Mouse (Mus musculus) granulocyte monocyte progenitor cell, adult 5-6 weeks (primary cell): ENCODE results near the gene Dock6. TPM values are rescaled to one million over a fixed set of nuclear protein-coding genes. Genes with fewer than 3 reads are reported as not detected.
A peak's percentile ranks its signal among the peaks of the same experiment; 100 is the strongest.
"Not testable (repeated sequence)": the region's sequence is repeated elsewhere in the genome, so short reads cannot be mapped to it uniquely, and the experiment has no call there.

Experiments used
- ATAC-seq: replicated peaks from 2 replicates; pipeline ENCODE4 v1.8.0; 2016; ENCODE audit warnings: mild to moderate bottlenecking, moderate TSS enrichment, inconsistent platforms; ENCODE audit not compliant: poor library complexity, severe bottlenecking
- total RNA-seq, 2 experiments: library from RNA; stranded (forward) in 1 of 2; stranded (reverse) in 1 of 2; fragments of 200-712, 200-1000 nt in 1 of 2; fragments of >200 nt in 1 of 2; fragmentation: Nextera tagmentation in 1 of 2; gene quantifications; 2 replicates each; pipeline ENCODE4 v1.2.3; 2014 to 2017

The Dock6 gene
- total RNA-seq, 2 experiments from 2014 or later: 4.2 to 5.6 TPM

DNA sequence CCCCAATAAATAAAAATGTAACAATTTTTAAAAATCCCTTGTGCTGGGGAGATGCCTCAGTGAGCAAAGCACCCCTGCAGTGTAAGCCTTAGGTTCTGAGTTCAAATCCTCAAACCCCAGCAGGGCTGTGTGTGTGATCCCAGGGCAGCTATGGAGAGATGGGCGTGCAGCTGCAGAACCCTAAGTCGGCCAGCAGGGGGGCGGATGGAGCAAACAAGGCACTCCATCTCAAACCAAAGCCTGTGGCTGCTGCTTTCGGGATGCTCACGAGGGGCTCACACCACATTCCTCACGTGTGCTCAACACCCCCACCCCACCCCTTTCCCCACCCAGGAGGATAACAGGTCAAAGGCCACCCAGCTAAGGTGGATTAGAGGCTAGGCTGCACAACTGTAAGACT is 65.5 kb downstream of the Dock6 start:
- peak; percentile 87 for ATAC-seq

- ATAC-seq: not testable (repeated sequence)
These were observed 66.1 kb downstream of the Dock6 start for GRCm38 (mm10) chr9:21786309-21786708.

GRCm38 (mm10) chr9:21784517-21785307 is 67.7 kb downstream of the Dock6 start:
- ATAC-seq: no peak

DNA sequence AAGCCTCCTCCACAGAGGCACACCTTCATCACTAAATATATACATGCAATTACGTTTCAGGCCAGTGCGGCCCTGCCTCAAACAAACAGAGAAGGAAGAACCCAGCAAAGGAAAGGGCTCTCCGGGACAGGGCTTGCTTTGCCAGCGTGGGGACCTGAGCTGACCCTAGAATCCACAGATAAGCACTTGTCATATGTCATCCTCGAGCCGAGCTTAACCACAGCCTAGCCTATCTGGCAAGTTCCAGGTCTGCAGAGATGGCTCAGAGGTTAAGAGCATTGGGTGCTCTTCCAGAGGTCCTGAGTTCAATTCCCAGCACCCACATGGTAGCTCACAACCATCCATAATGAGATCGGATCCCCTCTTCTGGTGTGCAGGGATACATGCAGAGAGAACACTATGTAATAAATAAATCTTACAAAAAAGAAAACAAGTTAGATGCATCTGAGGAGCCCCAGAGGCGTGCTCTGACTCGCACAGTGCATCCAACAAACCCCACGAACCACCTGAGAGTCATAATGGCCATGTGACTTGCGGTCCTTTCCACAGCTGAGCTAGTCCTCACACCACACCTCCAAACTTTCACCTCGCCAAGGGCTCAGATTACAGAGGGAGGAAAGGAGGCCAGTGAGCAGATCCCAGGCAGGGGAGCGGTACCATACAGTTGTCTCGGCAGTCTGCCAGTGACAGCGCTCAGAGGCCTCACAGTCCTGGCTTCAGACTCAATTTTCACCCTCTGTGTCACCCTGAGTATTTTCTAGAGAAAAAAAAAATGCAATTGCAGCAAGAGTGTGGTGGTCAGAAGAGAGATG is 70.6 kb downstream of the Dock6 start:
- ATAC-seq: no peak

DNA sequence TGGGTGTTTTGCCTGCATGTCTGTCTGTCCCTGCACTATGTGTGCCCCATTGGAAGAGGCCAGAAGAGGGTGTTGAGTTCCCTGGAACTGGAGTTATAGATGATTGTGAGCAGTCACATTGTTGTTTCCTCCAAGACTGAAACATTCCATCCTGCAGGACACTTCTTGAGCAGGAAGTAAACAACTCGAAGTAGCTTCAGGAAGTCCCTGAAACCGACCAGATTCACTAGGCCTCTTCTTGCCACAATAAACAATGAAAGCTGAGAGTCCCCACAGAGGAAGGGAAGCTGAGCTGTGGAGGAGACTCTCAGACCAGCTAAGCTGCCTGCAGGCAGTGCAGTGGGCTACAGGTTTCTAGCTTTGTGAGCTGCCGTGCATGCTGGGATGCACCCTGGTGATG is 74.7 kb downstream of the Dock6 start:
- no peak for ATAC-seq

DNA sequence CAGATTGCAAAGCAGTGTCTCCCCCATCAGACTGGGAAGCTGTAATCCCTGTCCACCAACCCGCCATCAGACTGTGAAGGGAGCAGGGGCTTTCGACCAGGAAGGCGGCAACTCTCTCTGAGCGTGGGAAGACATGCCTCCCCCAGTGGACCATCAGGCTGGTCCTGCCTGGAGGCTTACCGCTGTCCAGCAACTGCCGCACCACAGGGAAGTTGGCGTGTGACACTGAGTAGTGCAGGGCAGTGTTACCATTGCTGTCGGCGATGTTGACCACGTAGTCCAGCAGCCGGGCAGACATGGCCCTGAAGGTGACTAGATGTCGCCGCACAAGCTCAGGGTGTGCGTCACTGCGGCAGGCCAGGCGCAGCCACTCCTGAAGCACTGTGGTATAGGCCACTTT is 78.1 kb downstream of the Dock6 start:
- no peak for ATAC-seq

DNA sequence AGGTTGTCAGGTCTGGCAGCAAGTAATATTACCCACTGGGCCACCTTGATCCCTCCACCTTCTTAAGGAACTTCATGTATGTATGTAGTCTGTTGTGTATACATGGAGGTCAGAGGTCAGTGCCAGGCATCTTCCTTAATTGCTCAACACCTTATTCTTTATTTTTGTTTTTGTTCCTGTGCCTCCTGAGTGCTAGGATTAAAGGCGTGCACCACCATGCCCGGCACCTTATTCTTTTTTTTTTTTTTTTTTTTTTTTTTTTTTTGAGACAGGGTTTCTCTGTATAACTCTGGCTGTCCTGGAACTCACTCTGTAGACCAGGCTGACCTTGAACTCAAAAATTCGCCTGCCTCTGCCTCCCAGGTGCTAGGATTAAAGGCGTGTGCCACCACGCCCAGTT is 79.0 kb downstream of the Dock6 start:
- ATAC-seq: not testable (repeated sequence)

GRCm38 (mm10) chr9:21769558-21770183 is 82.8 kb downstream of the Dock6 start:
- ATAC-seq: no peak

DNA sequence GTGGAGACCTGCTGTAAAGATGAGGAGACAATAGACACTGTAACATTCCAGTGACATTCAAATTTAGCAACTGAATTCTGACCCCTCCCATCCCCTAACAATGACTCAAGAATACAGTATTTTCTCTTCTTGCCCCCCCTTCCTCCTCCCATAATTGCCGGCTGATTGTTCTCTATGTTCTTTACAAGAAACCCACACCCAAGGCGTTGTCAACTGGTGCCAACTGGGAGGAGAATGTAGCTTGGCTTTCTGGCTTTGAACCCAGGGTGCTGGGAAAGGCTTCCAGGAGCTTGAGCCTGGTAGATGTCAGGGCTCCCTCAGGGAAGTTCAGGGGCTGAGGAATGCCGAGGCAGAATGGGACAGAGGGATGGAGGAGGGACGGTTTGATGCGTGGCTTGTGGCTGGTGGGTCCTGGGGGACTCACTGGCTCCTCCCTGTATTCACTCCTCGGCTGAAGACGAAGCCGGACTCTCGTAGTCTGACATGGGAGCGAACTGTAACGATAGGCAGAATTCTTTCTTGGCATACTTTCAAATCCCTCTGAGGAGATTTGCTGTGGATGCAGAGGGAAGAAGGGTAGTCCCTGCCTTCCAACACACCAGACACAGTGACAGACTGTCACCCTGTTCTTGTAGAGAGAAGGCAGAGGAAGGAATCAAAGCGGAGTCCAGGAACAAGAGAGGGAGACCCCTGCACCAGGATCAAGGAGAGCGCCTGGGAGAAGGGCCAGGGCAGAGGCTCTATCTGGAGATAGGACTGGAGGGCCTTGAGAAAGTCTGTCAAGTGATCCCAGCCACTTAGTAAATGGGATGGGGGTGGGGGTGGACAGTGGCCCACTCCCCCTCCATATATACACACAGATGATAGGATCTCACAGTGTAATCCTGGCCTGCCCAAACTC is 83.7 kb downstream of the Dock6 start:
- ATAC-seq: no peak

- no peak for ATAC-seq
These were observed 84.5 kb downstream of the Dock6 start for GRCm38 (mm10) chr9:21767896-21768295.

GRCm38 (mm10) chr9:21764084-21764999 is 88.1 kb downstream of the Dock6 start:
- ATAC-seq: peak; percentile 41

GRCm38 (mm10) chr9:21762135-21762534 is 90.3 kb downstream of the Dock6 start:
- ATAC-seq: no peak; the same call in 1 of the 2 replicates

DNA sequence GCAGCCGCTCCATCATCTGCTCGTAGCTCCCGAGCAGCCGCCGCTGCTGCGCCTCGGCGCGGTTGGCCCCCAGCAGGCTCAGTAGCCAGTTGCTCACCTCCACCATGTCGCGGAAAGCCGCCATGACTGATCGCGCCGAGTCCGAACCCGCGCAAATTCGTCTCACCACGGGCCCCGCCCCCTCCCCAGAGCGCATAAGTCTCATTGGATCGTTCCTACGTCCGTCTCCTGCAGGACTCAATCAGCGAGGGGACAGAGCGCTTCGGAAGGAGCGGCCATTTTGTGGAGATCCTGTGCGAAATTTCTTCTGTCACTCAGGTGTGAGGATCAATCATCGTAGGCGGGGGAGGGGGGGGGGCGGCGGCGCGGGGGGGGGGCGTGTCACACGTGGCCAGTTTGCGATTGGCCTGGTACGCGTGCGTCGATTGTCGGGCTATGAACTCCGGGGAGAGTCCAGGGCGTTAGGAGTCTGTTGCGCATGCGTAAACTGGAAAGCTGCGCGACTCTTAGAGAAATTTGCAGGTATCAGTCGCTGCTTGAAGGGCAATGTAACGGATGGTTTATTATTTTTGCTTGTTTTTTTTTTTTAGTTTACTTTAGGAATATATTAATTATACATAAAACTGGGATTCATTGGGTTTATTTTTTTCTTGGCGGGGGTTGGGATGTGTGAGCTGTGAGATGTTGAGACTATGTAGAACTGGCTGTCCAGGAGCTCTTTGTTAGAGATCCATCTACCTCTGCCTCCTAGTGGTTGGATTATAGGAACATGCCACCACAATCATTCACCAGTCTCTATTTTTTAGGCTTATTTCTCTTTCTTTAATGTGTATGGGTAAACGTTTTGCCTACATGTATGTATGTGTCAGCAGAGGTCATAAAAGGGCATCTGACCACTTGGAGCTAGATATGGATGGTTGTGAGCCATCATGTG is 92.0 kb downstream of the Dock6 start, which contains the start of gene Spc24:
Gene Spc24 (minus strand): TSS at position 149 of the 934 bp plus-strand sequence.
- peak; percentile 93 for ATAC-seq

GRCm38 (mm10) chr9:21759718-21760117 is 92.7 kb downstream of the Dock6 start:
- ATAC-seq: no peak

GRCm38 (mm10) chr9:21758576-21759529 is 93.6 kb downstream of the Dock6 start:
- ATAC-seq: no peak

GRCm38 (mm10) chr9:21754516-21755321 is 97.7 kb downstream of the Dock6 start:
- no peak for ATAC-seq
